Mouse (Mus musculus): Measurements from ENCODE around the gene Ccdc63. TPM values are rescaled to one million over a fixed set of nuclear protein-coding genes. Genes with fewer than 3 reads are reported as not detected.

The Ccdc63 gene
- total RNA-seq, 1 experiment from 2014 or later = 0.48 TPM

GRCm38 (mm10) chr5:122103075-122103474 is 37.5 kb downstream of the Ccdc63 start:
- 0 out of 2 replicates have a peak, but pooled peaks have one; percentile 41 for ATAC-seq (replicated peaks; ENCODE audit: insufficient number of reproducible peaks, low FRiP score, low TSS enrichment, poor library complexity, severe bottlenecking)

- ATAC-seq (replicated peaks; ENCODE audit: insufficient number of reproducible peaks, low FRiP score, low TSS enrichment, poor library complexity, severe bottlenecking) = no peak; the same call in 1 of the 2 replicates
These were observed 38.1 kb downstream of the Ccdc63 start for GRCm38 (mm10) chr5:122102476-122103050.

- ATAC-seq (replicated peaks; ENCODE audit: insufficient number of reproducible peaks, low FRiP score, low TSS enrichment, poor library complexity, severe bottlenecking) = no peak
These were observed 46.2 kb downstream of the Ccdc63 start for GRCm38 (mm10) chr5:122094439-122094838.

- no peak for ATAC-seq (replicated peaks; ENCODE audit: insufficient number of reproducible peaks, low FRiP score, low TSS enrichment, poor library complexity, severe bottlenecking)
These were observed 46.9 kb downstream of the Ccdc63 start for GRCm38 (mm10) chr5:122093734-122094133.

GRCm38 (mm10) chr5:122092794-122093193 is 47.8 kb downstream of the Ccdc63 start:
- ATAC-seq (replicated peaks; ENCODE audit: insufficient number of reproducible peaks, low FRiP score, low TSS enrichment, poor library complexity, severe bottlenecking) = no peak

- peak; percentile 81 for ATAC-seq (replicated peaks; ENCODE audit: insufficient number of reproducible peaks, low FRiP score, low TSS enrichment, poor library complexity, severe bottlenecking)
These were observed 49.6 kb downstream of the Ccdc63 start for GRCm38 (mm10) chr5:122091070-122091469.

GRCm38 (mm10) chr5:122089664-122090063 is 51.0 kb downstream of the Ccdc63 start:
- no peak for ATAC-seq (replicated peaks; ENCODE audit: insufficient number of reproducible peaks, low FRiP score, low TSS enrichment, poor library complexity, severe bottlenecking)

GRCm38 (mm10) chr5:122088917-122089316 is 51.7 kb downstream of the Ccdc63 start:
- peak; percentile 81 for ATAC-seq (replicated peaks; ENCODE audit: insufficient number of reproducible peaks, low FRiP score, low TSS enrichment, poor library complexity, severe bottlenecking)

- ATAC-seq (replicated peaks; ENCODE audit: insufficient number of reproducible peaks, low FRiP score, low TSS enrichment, poor library complexity, severe bottlenecking) = no peak
These were observed 54.5 kb downstream of the Ccdc63 start for GRCm38 (mm10) chr5:122086121-122086520.

- ATAC-seq (replicated peaks; ENCODE audit: insufficient number of reproducible peaks, low FRiP score, low TSS enrichment, poor library complexity, severe bottlenecking) = no peak
These were observed 55.3 kb downstream of the Ccdc63 start for GRCm38 (mm10) chr5:122085291-122085690.

GRCm38 (mm10) chr5:122084470-122084869 is 56.2 kb downstream of the Ccdc63 start:
- no peak for ATAC-seq (replicated peaks; ENCODE audit: insufficient number of reproducible peaks, low FRiP score, low TSS enrichment, poor library complexity, severe bottlenecking)

- no peak for ATAC-seq (replicated peaks; ENCODE audit: insufficient number of reproducible peaks, low FRiP score, low TSS enrichment, poor library complexity, severe bottlenecking)
These were observed 57.3 kb downstream of the Ccdc63 start for GRCm38 (mm10) chr5:122083282-122083681.

- no peak for ATAC-seq (replicated peaks; ENCODE audit: insufficient number of reproducible peaks, low FRiP score, low TSS enrichment, poor library complexity, severe bottlenecking)
These were observed 59.2 kb downstream of the Ccdc63 start for GRCm38 (mm10) chr5:122081471-122081870.

- no peak for ATAC-seq (replicated peaks; ENCODE audit: insufficient number of reproducible peaks, low FRiP score, low TSS enrichment, poor library complexity, severe bottlenecking)
These were observed 59.7 kb downstream of the Ccdc63 start for GRCm38 (mm10) chr5:122080930-122081329.

GRCm38 (mm10) chr5:122079796-122080195 is 60.8 kb downstream of the Ccdc63 start:
- no peak for ATAC-seq (replicated peaks; ENCODE audit: insufficient number of reproducible peaks, low FRiP score, low TSS enrichment, poor library complexity, severe bottlenecking)

- no peak for ATAC-seq (replicated peaks; ENCODE audit: insufficient number of reproducible peaks, low FRiP score, low TSS enrichment, poor library complexity, severe bottlenecking)
These were observed 63.4 kb downstream of the Ccdc63 start for GRCm38 (mm10) chr5:122077244-122077643.

- ATAC-seq (replicated peaks; ENCODE audit: insufficient number of reproducible peaks, low FRiP score, low TSS enrichment, poor library complexity, severe bottlenecking) = no peak
These were observed 64.9 kb downstream of the Ccdc63 start for GRCm38 (mm10) chr5:122075736-122076135.

- no peak for ATAC-seq (replicated peaks; ENCODE audit: insufficient number of reproducible peaks, low FRiP score, low TSS enrichment, poor library complexity, severe bottlenecking)
These were observed 68.6 kb downstream of the Ccdc63 start for GRCm38 (mm10) chr5:122071997-122072396.

GRCm38 (mm10) chr5:122070963-122071800 is 69.4 kb downstream of the Ccdc63 start:
- ATAC-seq (replicated peaks; ENCODE audit: insufficient number of reproducible peaks, low FRiP score, low TSS enrichment, poor library complexity, severe bottlenecking) = no peak

GRCm38 (mm10) chr5:122068563-122068962 is 72.1 kb downstream of the Ccdc63 start:
- ATAC-seq (replicated peaks; ENCODE audit: insufficient number of reproducible peaks, low FRiP score, low TSS enrichment, poor library complexity, severe bottlenecking) = no peak
